Mouse (Mus musculus) fat pad, adult 2 months (tissue): ENCODE measurements around the gene Snx5.
A peak's percentile ranks its signal among the peaks of the same experiment; 100 is the strongest.

Experiments
- DNase-seq: peaks from one replicate; pipeline ENCODE4 v3.0.0-alpha.2; 2011; ENCODE audit warnings: low read depth, low spot score; ENCODE audit errors: extremely low read depth

The Snx5 gene

DNA sequence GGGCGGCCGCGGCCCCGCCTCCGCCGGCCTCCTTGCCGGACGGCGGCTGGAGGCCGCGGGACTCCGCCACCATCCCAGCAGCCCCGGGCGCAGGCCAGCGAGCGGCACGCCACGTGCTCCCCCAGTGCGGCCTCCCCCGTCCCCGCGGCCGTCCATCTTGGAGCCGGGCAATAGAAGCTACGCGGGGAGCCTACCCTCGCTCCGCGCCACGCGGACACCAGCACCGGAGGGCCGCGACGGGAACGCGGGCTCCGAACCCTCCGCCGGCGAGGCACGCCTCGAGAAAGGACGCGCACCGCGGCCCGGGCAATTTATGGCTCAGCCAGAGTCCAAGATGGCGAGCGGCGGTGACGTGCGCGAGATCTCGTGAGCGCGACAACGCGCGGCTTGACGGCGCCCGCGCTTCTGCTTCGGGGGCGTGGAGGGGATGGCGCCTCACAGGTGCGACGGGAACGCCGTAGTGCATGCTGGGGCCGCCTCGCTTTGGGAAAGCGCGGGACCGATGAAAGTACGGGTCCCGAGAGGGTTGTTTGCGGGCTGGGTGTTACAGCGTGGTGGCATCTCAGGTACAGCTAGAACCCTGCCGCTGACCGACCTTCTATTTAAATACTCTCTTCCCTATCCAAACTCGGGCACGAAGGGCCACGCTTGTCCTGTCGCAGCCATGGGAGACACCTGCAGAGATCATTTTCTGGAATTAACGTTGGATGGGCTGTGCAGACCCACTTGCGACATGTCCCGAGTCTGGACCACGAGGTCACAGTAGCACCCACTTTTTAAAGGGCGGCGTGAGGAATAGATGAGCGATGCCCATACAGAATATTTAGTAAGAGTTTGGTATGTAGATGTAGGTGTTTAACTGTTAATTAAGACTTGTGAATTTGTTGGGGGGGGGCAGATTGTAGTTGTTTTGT lies at the start of gene Snx5, which contains the start of gene Mgme1:
Gene Snx5, minus strand, starts transcription at position 400 of the 914 bp plus-strand sequence.
Gene Mgme1, plus strand, starts transcription at position 157 of the 914 bp plus-strand sequence.
- no peak for DNase-seq

DNA sequence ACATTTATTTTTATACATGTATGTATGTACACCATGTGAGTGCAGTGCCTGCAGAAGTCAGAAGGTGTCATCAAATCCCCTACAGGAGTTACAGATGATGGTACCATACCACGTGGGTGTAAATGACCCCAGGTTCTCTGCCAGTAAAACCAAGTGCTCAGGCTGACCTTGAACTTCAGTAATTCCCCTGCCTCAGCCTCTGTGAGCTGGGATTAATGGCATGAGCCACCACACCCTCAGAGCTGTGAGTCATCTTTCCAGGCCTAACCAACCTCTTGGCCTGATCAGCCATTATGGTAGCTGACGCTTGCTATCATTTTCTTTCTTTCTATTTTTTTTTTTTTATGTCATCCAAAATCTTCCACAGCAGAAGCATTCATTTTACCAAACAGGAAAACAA lies 40.7 kb upstream of the Snx5 start:
- DNase-seq = no peak

DNA sequence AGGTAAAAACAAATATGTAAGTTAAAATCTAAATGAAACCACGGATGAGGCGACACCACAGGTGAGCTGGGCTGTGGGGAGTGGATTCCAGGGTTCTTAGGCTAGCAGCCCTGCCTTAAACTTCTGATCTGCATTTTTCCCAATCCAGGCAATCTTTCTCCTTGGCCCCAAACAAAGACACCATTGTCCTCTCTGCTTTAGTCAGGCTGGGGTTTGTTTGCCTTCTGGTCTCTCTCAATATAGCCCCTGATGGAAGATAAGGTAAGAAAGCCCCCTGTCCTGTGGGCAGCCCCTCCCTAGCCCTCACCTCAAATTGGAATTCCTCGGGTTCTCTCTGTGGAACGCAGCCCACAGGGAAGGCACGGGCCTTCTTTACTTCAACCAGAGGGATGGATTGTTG lies 39.6 kb upstream of the Snx5 start:
- no peak for DNase-seq

DNA sequence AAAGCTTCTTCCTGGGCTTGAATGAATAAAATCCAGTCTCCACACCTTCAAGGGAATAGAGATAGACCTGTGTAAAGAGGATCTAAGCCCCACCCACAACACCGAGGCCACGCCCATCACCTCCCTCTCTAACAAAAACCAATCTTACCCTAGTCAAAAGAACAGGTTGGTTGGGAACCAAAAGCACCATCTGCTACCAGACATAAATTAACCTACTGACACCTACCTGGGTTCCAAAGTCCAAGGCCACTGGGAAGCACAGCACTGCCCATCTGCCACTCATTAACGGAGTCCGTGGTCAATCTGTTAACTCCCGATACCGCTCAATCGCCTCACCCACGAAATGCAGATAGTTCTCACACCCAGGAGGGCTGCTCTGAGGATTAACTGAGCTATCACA lies 37.9 kb upstream of the Snx5 start:
- no peak for DNase-seq

DNA sequence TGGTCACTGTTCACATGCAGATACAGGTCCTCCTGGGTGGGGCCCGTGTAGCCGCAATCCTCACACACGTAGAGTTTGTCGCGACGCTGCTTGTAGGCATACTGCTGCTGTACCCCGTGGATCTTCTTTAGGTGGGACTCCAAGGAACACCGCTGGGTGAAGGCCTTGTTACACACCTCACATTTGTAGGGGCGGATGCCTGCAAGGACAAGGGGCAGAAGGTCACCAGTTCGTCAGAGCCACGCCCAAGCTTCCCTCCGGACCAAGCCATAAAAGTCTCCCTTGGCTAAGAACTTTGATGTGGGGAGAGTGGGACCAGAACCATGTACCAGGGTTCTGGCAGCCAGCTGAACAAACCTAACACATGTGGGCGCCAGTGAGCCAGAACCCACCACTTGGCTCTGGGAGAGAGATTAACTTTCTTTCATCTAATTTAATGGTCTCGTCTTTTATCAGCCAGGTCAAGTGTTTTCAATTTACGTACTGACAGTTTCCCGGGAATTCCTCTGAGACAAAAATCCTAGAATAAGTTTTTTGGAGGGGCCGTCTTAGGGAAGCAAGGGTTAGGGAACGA lies 35.1 kb upstream of the Snx5 start:
- DNase-seq = no peak

DNA sequence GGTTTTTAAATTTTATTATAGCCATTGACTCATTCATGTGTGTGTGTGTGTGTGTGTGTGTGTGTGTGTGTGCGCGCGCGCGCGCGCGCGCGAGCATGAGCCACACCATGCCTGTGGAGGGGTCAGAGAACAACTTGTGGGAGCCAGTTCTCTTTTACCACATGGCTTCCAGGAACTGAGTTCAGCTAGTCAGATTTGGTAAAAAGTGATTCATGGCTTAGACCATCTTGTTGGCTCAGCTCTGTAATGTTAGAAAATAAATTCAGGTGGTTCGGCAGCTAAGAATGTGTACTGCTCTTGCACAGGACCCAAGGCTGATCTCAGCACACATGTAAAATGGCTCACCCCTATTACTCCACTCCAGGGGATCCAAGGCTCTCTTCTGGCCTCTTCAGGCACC lies 30.4 kb upstream of the Snx5 start:
- DNase-seq = no peak

DNA sequence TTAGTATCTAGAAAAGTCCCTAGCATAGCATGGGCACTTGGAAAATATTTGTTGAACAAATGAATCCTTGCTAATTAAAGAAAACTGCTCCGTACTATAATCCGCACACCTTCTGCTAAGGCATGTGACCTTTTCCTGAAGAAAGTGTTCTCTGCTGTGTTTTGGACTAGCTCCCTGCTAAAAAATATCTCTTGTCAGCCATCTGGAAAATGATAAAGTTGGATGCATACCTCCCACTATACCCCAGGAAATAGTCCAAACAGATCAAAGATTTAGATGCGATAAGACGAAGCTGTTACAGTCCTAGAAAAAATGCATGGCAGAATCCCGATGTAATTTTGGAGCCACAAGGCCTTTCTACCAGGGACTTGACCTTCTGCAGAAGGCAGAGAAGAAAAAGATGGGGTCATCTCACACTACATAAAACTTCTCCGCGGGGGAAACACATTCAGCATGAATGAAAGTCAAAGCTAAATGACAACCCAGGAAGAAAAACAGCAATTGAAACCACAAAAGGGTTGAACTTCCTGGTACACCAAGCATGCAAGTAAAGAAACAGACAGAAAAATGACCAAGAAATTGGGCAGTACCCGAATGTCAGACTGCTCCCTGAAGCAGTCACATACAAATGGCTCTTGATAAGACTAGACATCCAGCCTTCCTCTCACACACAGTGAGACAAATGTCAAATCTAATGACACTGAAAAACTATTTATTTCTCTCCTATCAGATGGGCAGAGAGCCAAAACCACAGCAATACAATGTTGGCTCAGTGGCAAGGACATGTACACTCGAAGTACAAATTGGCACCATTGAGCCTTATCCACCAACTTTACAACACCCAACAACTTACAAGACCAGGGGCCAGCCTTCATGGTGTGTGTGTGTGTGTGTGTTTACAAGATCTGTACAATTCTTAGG lies 29.3 kb upstream of the Snx5 start:
- DNase-seq = peak; percentile 23

DNA sequence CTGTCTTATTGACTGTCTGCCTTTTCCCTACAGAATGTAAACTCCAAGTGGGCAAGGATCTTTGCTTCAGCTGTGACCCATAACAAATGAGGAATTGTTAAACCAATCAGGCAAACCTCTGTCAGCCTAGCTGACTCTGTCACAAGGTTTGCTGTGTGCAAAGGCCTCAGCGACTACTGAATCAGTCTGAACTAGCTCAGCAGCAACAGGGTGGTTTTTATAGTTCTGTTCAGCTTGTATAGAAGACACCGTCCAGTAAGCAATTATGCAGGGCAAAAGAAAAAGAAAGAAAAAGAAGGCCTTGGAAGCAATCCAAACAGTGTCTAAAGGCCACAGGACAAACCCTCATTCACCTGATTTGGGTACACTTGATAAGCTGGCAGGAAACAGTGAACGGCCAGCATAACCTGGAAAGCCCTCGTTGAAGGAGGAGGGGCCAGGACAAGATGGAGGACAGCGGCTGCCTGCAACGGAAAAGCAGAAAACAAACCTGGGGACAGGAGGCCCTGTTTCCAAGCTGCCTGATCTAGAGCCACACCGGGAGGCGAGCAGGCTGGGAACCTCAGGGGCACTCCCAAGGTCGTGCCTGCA lies 24.5 kb upstream of the Snx5 start:
- no peak for DNase-seq

DNA sequence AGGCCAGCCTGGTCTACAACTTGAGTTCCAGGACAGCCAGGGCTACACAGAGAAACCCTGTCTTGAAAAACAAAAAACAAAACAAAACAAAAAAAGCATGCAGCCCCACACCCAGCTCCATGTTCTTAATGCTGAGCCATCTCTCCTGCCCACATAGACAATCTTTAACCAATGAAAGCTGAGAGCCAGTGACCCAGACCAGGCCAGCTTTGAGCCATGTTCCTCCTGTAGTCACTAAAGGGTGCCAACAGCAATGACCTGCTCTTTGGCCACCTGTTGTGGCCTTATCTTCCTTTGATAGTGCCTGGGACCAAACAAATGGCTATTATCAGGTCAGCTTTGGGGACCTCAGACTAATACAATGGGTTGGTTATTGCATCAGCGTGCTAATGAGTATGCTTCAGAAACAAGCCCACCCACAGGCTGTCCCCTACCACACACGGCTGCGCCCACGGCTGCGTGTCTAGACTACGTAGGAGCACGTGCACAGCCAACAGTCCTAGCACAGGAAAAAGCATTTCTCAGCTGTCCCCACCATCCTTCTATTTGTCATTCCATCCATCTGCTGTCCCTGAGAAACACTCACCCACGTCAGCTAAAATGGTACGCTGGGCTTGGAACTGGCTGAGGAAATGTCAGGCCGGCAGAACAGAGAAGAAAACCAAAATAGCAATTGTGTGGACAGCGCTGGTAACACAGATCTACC lies 21.0 kb upstream of the Snx5 start:
- DNase-seq = no peak

DNA sequence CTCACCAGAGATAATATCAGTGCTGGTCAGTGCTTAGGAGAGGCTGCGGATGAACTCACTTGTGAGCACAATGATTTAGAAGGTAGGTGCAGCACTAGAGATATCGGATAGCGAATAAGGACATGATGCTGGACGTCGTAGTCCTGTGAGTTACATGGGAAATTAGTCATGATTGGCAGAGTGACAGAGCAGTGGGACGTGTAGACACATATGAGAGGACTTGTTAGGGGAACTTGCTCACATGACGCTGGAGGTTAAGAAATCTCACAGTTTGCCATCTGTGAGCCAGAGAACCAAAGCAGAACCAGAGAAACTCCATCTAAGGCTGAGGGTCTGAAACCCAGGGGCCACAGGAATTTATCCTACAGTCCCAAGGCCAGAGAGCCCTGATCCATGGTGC lies 19.6 kb upstream of the Snx5 start:
- DNase-seq = no peak

DNA sequence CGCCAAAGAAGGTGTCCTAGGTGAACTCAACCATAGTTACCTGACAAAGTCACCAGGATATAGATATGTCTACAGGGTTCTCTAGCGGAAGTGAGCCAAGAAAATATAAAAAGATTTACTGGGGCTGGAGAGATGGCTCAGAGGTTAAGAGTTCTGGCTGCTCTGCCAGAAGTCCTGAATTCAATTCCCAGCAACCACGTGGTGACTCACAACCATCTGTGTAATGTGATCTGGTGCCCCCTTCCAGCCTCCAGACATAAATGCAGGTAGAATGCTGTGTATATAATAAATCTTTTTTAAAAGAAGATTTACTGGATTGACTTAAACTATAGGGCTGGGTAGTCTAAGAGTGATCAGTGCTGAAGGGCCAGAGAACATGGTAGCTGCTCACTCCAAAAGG lies 10.7 kb upstream of the Snx5 start:
- no peak for DNase-seq

DNA sequence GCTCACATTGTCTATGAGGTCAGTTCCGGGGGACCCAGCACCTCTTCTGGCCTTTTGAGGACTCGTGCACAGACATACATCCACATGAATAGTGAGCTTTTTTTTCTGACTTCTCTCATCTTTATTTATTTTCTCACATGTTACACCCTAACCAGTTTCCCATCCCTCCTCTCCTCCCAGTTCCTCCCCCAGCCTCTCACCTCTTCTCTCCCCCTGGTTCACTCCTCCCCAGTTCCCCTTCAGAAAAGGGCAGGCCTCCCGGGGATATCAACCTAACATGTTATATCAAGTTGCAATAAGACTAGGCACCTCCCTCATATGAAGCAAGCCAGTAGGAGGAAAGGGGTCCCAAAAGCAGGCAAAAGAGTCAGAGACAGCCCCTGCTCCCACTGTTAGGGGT lies 9.9 kb upstream of the Snx5 start:
- no peak for DNase-seq

DNA sequence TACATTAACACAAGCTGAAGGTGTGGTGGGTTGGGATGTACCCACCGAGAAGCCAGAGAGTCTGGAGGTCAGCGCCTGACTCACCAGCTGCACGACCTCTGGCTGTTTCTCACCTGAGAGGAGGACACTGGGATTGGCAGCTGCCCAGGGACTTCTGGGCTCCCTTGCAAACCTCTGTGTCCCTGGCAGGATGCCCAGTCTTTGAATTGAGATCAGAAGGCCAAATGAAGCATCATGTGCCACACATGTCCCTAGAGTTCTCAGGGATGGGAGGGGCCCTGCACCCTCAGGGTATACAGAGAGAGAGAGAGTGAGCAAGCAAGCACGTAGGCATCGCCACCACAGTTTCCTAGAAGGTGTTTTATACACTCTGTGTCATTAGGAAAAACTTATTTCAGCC lies 9.0 kb upstream of the Snx5 start:
- DNase-seq = no peak

DNA sequence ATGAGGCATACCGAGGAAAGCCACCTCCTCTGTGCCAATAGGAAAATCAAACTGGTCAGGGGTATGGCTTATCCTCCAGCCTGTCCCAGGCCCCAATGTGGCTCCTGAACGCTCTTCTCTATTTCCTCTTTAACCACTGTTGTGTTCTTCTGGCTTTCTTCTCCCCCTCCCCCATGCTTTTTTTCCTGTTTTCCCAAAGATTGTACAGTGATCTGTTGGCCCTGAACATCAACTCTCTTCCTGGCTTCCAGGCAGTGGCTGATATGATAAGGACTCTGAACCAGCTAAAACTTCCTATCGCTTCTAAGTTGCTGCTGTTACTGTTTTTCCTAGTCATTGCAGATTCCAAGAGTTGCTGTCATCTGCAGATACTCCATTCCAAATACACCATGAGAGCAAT lies 6.2 kb upstream of the Snx5 start:
- no peak for DNase-seq

DNA sequence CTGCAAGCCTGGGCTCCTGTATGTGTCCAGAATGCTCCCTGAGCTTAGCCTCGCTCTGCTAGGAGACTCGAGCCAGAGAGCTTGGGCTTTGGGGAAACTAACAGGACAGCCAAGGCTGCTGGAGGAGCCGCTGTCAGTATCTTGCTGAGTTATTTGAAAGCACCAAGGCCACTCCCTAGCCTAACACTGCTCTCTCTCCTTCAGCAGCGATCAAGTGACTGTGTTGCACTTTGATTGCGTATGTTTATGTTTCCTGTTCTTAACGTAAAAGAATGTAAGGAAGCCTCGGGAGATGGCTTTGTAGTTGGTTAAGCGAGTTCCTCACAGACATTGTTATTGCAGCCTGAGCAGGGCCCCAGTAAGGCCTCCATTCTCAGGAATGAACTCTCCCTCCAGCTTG lies 4.0 kb upstream of the Snx5 start:
- no peak for DNase-seq

DNA sequence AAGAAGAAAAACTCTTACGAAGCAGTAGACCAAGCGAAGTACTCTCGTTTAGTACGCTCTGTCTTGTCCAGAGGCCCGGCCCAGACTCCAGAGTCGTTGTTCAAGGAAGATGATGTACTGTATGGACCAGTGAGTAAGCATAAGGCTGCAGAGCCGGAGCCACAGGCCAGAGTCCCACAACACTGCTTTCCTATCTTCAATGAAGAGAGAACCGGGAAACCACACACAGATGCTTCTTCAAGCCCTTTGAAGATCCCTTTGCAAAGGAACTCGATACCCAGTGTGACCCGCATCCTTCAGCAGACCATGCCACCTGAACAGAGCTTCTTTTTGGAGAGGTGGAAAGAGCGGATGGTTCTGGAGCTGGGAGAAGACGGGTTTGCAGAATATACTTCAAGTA lies 1.4 kb upstream of the Snx5 start:
- no peak for DNase-seq

DNA sequence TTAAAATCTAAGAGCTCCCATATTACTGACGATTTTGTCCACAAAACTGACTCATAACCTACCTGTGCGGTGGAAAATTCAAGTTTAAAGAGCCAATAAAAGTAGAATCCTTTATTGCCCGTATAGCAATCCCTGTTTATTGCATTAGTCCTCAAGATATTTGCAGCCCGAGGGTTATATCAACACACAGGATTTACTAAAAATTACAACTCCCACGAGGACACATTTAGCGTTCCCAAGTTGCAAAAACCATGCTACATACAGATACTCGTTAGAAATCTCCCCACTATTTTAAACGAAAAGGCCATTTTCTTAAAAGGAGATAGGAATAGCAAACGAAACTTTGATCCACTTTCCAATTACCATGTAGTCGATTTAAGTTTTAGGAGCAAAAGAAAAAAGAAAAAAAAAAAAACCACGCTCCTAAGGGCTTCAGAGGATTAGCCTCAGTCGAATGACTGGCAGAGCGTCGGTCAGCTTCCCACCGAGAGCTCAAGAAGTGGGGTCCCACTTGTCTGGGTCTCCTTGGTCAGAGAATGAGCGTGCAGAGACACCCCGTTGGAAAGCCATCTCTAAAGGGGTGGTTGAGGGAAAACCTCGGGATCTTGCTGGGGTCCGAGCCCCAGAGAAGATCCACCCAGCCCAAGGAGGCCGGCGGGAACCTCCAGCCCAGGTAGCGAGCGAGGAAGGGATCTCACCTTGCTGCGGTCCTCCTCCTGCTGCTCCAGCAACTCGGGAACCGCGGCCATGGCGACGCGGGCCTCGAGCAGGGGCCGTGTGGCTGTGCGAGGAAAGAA lies 829 bp downstream of the Snx5 start:
- DNase-seq = no peak

DNA sequence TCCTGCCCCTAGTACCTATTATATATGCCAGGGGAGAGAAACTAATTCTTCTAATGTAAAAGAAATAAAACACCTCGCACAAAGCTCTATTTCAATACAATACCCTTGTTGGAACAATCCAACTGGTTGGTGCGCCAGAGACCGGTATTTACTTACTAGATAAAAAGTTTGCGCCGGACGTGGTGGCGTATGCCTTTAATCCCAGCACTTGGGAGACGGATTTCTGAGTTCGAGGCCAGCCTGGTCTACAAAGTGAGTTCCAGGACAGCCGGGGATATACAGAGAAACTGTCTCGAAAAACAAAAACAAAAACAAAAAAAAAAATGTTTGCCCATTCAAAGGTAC lies 1.4 kb downstream of the Snx5 start:
- no peak for DNase-seq

DNA sequence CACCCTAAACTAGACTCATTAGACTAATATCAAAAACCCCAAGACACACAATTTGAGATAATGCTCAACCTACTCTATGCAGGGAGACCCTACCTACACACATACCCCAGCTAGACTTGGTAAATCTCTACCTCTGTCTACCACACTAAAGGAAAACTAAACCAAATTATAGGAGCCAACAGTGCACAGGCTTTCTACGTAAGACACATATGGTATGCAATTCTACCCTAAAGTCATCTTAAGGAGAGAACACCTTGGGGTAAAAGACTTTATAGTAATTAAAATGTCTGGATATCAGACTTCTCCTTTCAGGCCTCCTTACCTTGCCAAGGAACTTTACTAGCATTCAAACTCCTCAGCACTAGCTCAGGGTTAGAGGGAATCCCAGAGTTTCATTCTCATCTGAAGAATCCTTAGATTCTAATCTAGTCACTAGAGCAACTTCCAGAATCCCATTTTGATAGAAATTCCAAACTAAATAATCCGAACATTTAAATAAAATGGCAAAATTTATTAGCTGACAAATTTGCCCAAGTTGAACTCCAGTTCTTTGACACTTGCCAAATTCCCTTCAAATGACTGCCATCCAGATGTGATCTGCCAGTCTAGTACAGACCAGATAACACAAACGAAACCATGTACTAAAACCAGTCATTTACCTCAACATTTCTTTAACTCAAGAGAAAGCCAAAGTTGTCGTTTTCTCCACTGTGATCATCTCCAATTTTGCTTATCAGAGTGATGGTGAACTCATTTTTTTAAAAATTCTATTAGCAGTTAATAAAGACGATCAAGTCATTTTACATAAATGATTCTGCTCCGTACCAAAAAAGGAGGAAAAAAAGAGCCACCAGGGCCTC lies 2.0 kb downstream of the Snx5 start:
- DNase-seq = no peak
